25 mouse cellular contexts compared by ENCODE assay signal in the genomic region with DNA sequence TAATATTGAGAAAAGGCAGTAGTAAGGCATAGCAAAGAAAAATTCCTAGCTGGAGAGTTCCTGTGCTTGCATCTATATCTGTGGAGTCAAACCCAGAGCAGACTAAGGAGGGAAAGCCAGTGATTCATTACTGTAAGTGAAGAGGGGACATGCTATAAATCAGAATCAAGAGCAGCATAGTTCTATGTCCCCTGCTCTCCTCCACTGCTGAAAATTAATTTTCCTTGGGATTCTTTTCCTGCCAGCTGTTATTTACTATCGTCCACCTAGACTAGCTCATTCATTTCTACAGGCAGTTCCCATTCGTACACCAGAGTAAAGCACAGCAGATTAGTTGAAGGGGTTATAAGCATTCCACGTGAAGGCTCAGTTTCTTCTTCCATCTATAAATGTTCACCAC.
DNase-seq lines count a peak whose midpoint lies in the region; ATAC-seq and TF ChIP-seq lines count a peak whose summit lies in the region.
"Had no signal": no experiment of that assay in that cellular context is flagged by ENCODE, and none has a peak within 500 bp of the region (broad histone marks: within the 10 kb centered on the region; RNA-seq: fewer than 3 reads in every experiment).

No protein-coding gene starts in this region.

- no peaks in the 10 kb centered on the region for H3K36me3 ChIP-seq in hindbrain, embryonic 16.5 days (ENCODE audit: control insufficient read depth, insufficient read depth, low read length)
- no peaks in the 10 kb centered on the region for H3K36me3 ChIP-seq in hindbrain, embryonic 10.5 days
- H3K36me3 ChIP-seq in kidney, embryonic 15.5 days, result no peaks in the 10 kb centered on the region
- no peaks in the 10 kb centered on the region for H3K36me3 ChIP-seq in kidney, postnatal 0 days (ENCODE audit: insufficient read depth, low read length)
- no peaks in the 10 kb centered on the region for H3K36me3 ChIP-seq in neural tube, embryonic 13.5 days
- H3K36me3 ChIP-seq: embryonic facial prominence, embryonic 10.5 days; embryonic facial prominence, embryonic 12.5 days; G1E had no signal

- ATAC-seq in hindbrain, embryonic 16.5 days, result 0 out of 2 replicates have a peak, but pooled peaks have one; percentile 54
- peak; percentile 52; the same call in 1 of the 2 replicates for ATAC-seq in kidney, embryonic 15.5 days (replicated peaks; ENCODE audit: low FRiP score)
- ATAC-seq in kidney, postnatal 0 days (replicated peaks; ENCODE audit: low FRiP score, low read depth), result no peak
- peak; percentile 78; the same call in 1 of the 2 replicates for ATAC-seq in neural tube, embryonic 13.5 days (ENCODE audit: low read depth)
- ATAC-seq: activated CD4-positive, CD25-positive, alpha-beta regulatory T cell, adult 4 months; CD4-positive, CD25-positive, alpha-beta regulatory T cell, adult 4 months; forebrain, embryonic 13.5 days; Patski had no signal

- 67% methylated on average over 3 of the region's 3 CpGs for WGBS in hindbrain, embryonic 16.5 days
- WGBS in hindbrain, embryonic 10.5 days, result 83% methylated on average over 3 of the region's 3 CpGs
- WGBS in kidney, embryonic 15.5 days, result 32% methylated on average over 3 of the region's 3 CpGs
- 16% methylated on average over 3 of the region's 3 CpGs for WGBS in kidney, postnatal 0 days
- WGBS in neural tube, embryonic 13.5 days, result 66% methylated on average over 3 of the region's 3 CpGs

- H3K4me1 ChIP-seq in hindbrain, embryonic 16.5 days (ENCODE audit: control insufficient read depth, insufficient read depth, low read depth, low read length), result no peaks in the 10 kb centered on the region
- H3K4me1 ChIP-seq in hindbrain, embryonic 10.5 days (replicated peaks), result no peaks in the 10 kb centered on the region
- no peaks in the 10 kb centered on the region for H3K4me1 ChIP-seq in kidney, embryonic 15.5 days
- H3K4me1 ChIP-seq in kidney, postnatal 0 days (replicated peaks; ENCODE audit: insufficient read depth, low read length), result no peaks in the 10 kb centered on the region
- H3K4me1 ChIP-seq in neural tube, embryonic 13.5 days (replicated peaks), result no peaks in the 10 kb centered on the region
- H3K4me1 ChIP-seq: embryonic facial prominence, embryonic 10.5 days; embryonic facial prominence, embryonic 12.5 days; forebrain, embryonic 13.5 days had no signal

- H3K4me3 ChIP-seq in hindbrain, embryonic 16.5 days (ENCODE audit: low read length), result no peak overlapping the region
- H3K4me3 ChIP-seq in hindbrain, embryonic 10.5 days, result no peak overlapping the region
- no peak overlapping the region for H3K4me3 ChIP-seq in kidney, embryonic 15.5 days (replicated peaks)
- no peak overlapping the region for H3K4me3 ChIP-seq in kidney, postnatal 0 days (replicated peaks; ENCODE audit: low read depth, low read length)
- no peak overlapping the region for H3K4me3 ChIP-seq in neural tube, embryonic 13.5 days
- H3K4me3 ChIP-seq: embryonic facial prominence, embryonic 10.5 days; embryonic facial prominence, embryonic 12.5 days; forebrain, embryonic 13.5 days had no signal

- no peak overlapping the region for H3K4me2 ChIP-seq in hindbrain, embryonic 16.5 days (ENCODE audit: low read length)
- no peak overlapping the region for H3K4me2 ChIP-seq in kidney, embryonic 15.5 days
- no peak overlapping the region for H3K4me2 ChIP-seq in kidney, postnatal 0 days (ENCODE audit: low read length)
- H3K4me2 ChIP-seq in neural tube, embryonic 13.5 days, result no peak overlapping the region
- H3K4me2 ChIP-seq: embryonic facial prominence, embryonic 12.5 days; forebrain, embryonic 13.5 days had no signal

- H3K9ac ChIP-seq in hindbrain, embryonic 16.5 days (ENCODE audit: low read depth, low read length), result no peak overlapping the region
- no peak overlapping the region for H3K9ac ChIP-seq in kidney, embryonic 15.5 days
- H3K9ac ChIP-seq in kidney, postnatal 0 days (ENCODE audit: low read depth, low read length), result no peak overlapping the region
- H3K9ac ChIP-seq in neural tube, embryonic 13.5 days, result no peak overlapping the region
- H3K9ac ChIP-seq: embryonic facial prominence, embryonic 12.5 days; forebrain, embryonic 13.5 days had no signal

- H3K9me3 ChIP-seq in hindbrain, embryonic 16.5 days (ENCODE audit: control insufficient read depth, low read length), result no peaks in the 10 kb centered on the region
- H3K9me3 ChIP-seq in hindbrain, embryonic 10.5 days, result no peaks in the 10 kb centered on the region
- H3K9me3 ChIP-seq in kidney, embryonic 15.5 days (replicated peaks), result no peaks in the 10 kb centered on the region
- no peaks in the 10 kb centered on the region for H3K9me3 ChIP-seq in kidney, postnatal 0 days (replicated peaks; ENCODE audit: low read length)
- no peaks in the 10 kb centered on the region for H3K9me3 ChIP-seq in neural tube, embryonic 13.5 days
- H3K9me3 ChIP-seq: embryonic facial prominence, embryonic 10.5 days; embryonic facial prominence, embryonic 12.5 days; forebrain, embryonic 13.5 days; G1E had no signal

- DNase-seq in hindbrain, embryonic 10.5 days (ENCODE audit: low spot score), result no peak
- no peak for DNase-seq in kidney, postnatal 25 days
- peak; percentile 48 for DNase-seq in kidney, postnatal 0 days (ENCODE audit: low spot score)
- no peak for DNase-seq in kidney, adult 9 months
- no peak for DNase-seq in neural tube, embryonic 10.5 days (ENCODE audit: extremely low spot score, low spot score)
- DNase-seq: adrenal gland, adult 8-10 months; adrenal gland, postnatal 14 days; adrenal gland, postnatal 36 days; B cell, adult 2 months; cerebellum, adult 11-12 months; cerebellum, adult 2 months; cerebellum, adult 9-10 months; cerebellum, postnatal 10 days; cerebellum, postnatal 25 days had no signal

- H3K27ac ChIP-seq in hindbrain, embryonic 16.5 days (ENCODE audit: low read depth, low read length), result no peak overlapping the region
- H3K27ac ChIP-seq in hindbrain, embryonic 10.5 days, result no peak overlapping the region
- no peak overlapping the region for H3K27ac ChIP-seq in kidney, embryonic 15.5 days
- H3K27ac ChIP-seq in kidney, postnatal 0 days, result no peak overlapping the region
- no peak overlapping the region for H3K27ac ChIP-seq in neural tube, embryonic 13.5 days (replicated peaks)
- H3K27ac ChIP-seq: embryonic facial prominence, embryonic 10.5 days; embryonic facial prominence, embryonic 12.5 days; forebrain, embryonic 13.5 days had no signal

- TF ChIP-seq CTCF in kidney, postnatal 0 days (IDR thresholded peaks at IDR 0.05; ENCODE audit: low read depth), result no peak

- H3K27me3 ChIP-seq in hindbrain, embryonic 16.5 days (replicated peaks; ENCODE audit: control insufficient read depth, insufficient read depth, low read length), result no peaks in the 10 kb centered on the region
- H3K27me3 ChIP-seq in hindbrain, embryonic 10.5 days (ENCODE audit: insufficient read depth, poor library complexity, severe bottlenecking), result no peaks in the 10 kb centered on the region
- H3K27me3 ChIP-seq in kidney, embryonic 15.5 days, result no peaks in the 10 kb centered on the region
- no peaks in the 10 kb centered on the region for H3K27me3 ChIP-seq in kidney, postnatal 0 days (ENCODE audit: insufficient read depth, low read length)
- no peaks in the 10 kb centered on the region for H3K27me3 ChIP-seq in neural tube, embryonic 13.5 days
- H3K27me3 ChIP-seq: CH12.LX; embryonic facial prominence, embryonic 12.5 days; forebrain, embryonic 13.5 days had no signal
